In the genomic region with DNA sequence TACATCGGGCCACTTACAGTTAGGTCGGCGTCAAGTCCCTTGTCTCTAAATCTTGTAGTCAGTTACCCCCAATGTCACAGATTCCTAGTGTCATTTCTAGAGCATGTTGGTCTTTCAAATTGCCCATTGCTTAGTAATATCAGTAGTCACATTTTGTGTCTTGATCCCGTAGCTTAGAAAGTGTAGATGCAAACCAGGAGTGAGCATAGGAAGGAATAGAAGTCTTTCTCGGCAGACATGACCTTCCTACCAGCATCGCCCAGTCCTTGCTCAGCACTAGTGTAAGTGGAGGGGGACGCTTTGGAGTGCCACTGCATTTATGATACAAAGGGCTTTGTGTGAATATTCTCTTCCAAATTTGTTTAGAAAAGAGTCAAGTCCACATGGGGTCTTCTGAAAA, we compare ENCODE assay signal across 18 mouse cellular contexts.
A peak's percentile ranks its signal among the peaks of the same experiment; 100 is the strongest.
DNase-seq lines count a peak whose midpoint lies in the region; ATAC-seq and TF ChIP-seq lines count a peak whose summit lies in the region.
"Had no signal": no experiment of that assay in that cellular context is flagged by ENCODE, and none has a peak within 500 bp of the region (broad histone marks: within the 10 kb centered on the region; RNA-seq: fewer than 3 reads in every experiment).

No protein-coding gene starts in this region.

- DNase-seq in forebrain, embryonic 11.5 days (ENCODE audit: low spot score), result no peak
- DNase-seq in heart, adult 9 months (ENCODE audit: low spot score in 2 of 2), result no peak
- DNase-seq in limb, embryonic 11.5 days (ENCODE audit: low spot score), result peak; percentile 11
- DNase-seq in limb, embryonic 10.5 days (ENCODE audit: low spot score), result no peak
- DNase-seq in thymus, adult 2 months, result no peak
- DNase-seq: adrenal gland, adult 8-10 months; kidney, adult 9 months; kidney, postnatal 36 days; lung, postnatal 10 days; thymus, postnatal 14 days had no signal

- no peak for ATAC-seq in forebrain, embryonic 13.5 days
- ATAC-seq in forebrain, embryonic 11.5 days (replicated peaks; ENCODE audit: low FRiP score), result no peak
- no peak for ATAC-seq in heart, embryonic 14.5 days (ENCODE audit: insufficient number of reproducible peaks, insufficient read depth, low FRiP score, low read depth)
- ATAC-seq in limb, embryonic 11.5 days (ENCODE audit: insufficient number of reproducible peaks, low FRiP score, low TSS enrichment, low read depth), result no peak
- no peak for ATAC-seq in forebrain, embryonic 16.5 days
- ATAC-seq: midbrain, embryonic 16.5 days had no signal

- no peak for TF ChIP-seq POLR2A in thymus, adult 2 months (IDR thresholded peaks at IDR 0.05; ENCODE audit: control insufficient read depth, extremely low read depth, insufficient read depth, low read length, poor library complexity)

- peaks cover 26% of the 10 kb centered on the region for H3K4me1 ChIP-seq in forebrain, embryonic 13.5 days
- H3K4me1 ChIP-seq in forebrain, embryonic 11.5 days (replicated peaks; ENCODE audit: control insufficient read depth, insufficient read depth, low read length), result peaks cover 2% of the 10 kb centered on the region; the same call in 1 of the 2 replicates
- peaks cover 0 to 10% of the 10 kb centered on the region in 2 experiments; a peak in 1 of 4 replicates for H3K4me1 ChIP-seq in heart, embryonic 14.5 days (ENCODE audit: control insufficient read depth in 2 of 2, insufficient read depth in 2 of 2, low read length in 2 of 2)
- 0 out of 2 replicates have a peak, but pooled peaks cover under 1% of the 10 kb centered on the region for H3K4me1 ChIP-seq in limb, embryonic 11.5 days (ENCODE audit: control insufficient read depth, insufficient read depth, low read length)
- peaks cover 20% of the 10 kb centered on the region for H3K4me1 ChIP-seq in limb, embryonic 10.5 days
- peaks cover under 1% of the 10 kb centered on the region; the same call in 1 of the 2 replicates for H3K4me1 ChIP-seq in forebrain, embryonic 16.5 days (replicated peaks; ENCODE audit: control insufficient read depth, insufficient read depth, low read length)
- peaks cover 8% of the 10 kb centered on the region; the same call in 1 of the 2 replicates for H3K4me1 ChIP-seq in thymus, adult 2 months (replicated peaks; ENCODE audit: control insufficient read depth, insufficient read depth, low read length)

- peaks cover 23% of the 10 kb centered on the region; the same call in 1 of the 2 replicates for H3K36me3 ChIP-seq in forebrain, embryonic 13.5 days (ENCODE audit: poor library complexity, severe bottlenecking)
- H3K36me3 ChIP-seq in forebrain, embryonic 11.5 days (ENCODE audit: control insufficient read depth, insufficient read depth, low read length), result no peaks in the 10 kb centered on the region
- 0 out of 2 replicates have a peak, but pooled peaks cover 6% of the 10 kb centered on the region for H3K36me3 ChIP-seq in heart, embryonic 14.5 days (ENCODE audit: control insufficient read depth, insufficient read depth, low read length)
- H3K36me3 ChIP-seq in limb, embryonic 11.5 days (ENCODE audit: control insufficient read depth, insufficient read depth, low read length), result no peaks in the 10 kb centered on the region
- H3K36me3 ChIP-seq in limb, embryonic 10.5 days, result no peaks in the 10 kb centered on the region
- no peaks in the 10 kb centered on the region for H3K36me3 ChIP-seq in forebrain, embryonic 16.5 days (ENCODE audit: control insufficient read depth, insufficient read depth)
- no peaks in the 10 kb centered on the region for H3K36me3 ChIP-seq in thymus, adult 2 months (ENCODE audit: control insufficient read depth, insufficient read depth, low read length)
- H3K36me3 ChIP-seq: heart, embryonic 15.5 days; limb, embryonic 15.5 days; stomach, embryonic 15.5 days had no signal

- peak overlapping the region; percentile 40; the same call in 1 of the 2 replicates for H3K27ac ChIP-seq in forebrain, embryonic 13.5 days
- no peak overlapping the region for H3K27ac ChIP-seq in forebrain, embryonic 11.5 days (ENCODE audit: low read depth, low read length)
- H3K27ac ChIP-seq in heart, embryonic 14.5 days (replicated peaks in 1 of 2; ENCODE audit: control insufficient read depth in 1 of 2, insufficient read depth in 1 of 2, low read depth in 2 of 2, low read length in 2 of 2), result peak overlapping the region in 1 of 2 experiments; percentile 19; a peak in 1 of 4 replicates
- no peak overlapping the region for H3K27ac ChIP-seq in limb, embryonic 11.5 days (replicated peaks; ENCODE audit: low read depth, low read length)
- no peak overlapping the region for H3K27ac ChIP-seq in limb, embryonic 10.5 days
- peak overlapping the region; percentile 13 for H3K27ac ChIP-seq in forebrain, embryonic 16.5 days (ENCODE audit: low read length)
- H3K27ac ChIP-seq in thymus, adult 2 months (ENCODE audit: control insufficient read depth, insufficient read depth, low read length), result no peak overlapping the region
- H3K27ac ChIP-seq: heart, embryonic 15.5 days; limb, embryonic 15.5 days; stomach, embryonic 15.5 days had no signal

- 76% methylated on average over 7 of the region's 7 CpGs for WGBS in forebrain, embryonic 13.5 days
- WGBS in forebrain, embryonic 11.5 days, result 79% methylated on average over 7 of the region's 7 CpGs
- WGBS in heart, embryonic 14.5 days, result 34% methylated on average over 7 of the region's 7 CpGs
- 84% methylated on average over 7 of the region's 7 CpGs for WGBS in limb, embryonic 11.5 days
- 82% methylated on average over 7 of the region's 7 CpGs for WGBS in limb, embryonic 10.5 days
- WGBS in forebrain, embryonic 16.5 days, result 69% methylated on average over 7 of the region's 7 CpGs
- 90% methylated on average over 7 of the region's 7 CpGs for WGBS in thymus, adult 2 months

- TF ChIP-seq CTCF in thymus, adult 2 months (IDR thresholded peaks at IDR 0.05; ENCODE audit: borderline replicate concordance, control insufficient read depth, extremely low read depth, insufficient read depth, low read length, poor library complexity), result no peak

- no peak overlapping the region for H3K4me3 ChIP-seq in forebrain, embryonic 13.5 days
- H3K4me3 ChIP-seq in forebrain, embryonic 11.5 days (ENCODE audit: low read depth, low read length), result no peak overlapping the region
- no peak overlapping the region for H3K4me3 ChIP-seq in heart, embryonic 14.5 days (ENCODE audit: control insufficient read depth in 1 of 2, insufficient read depth in 1 of 2, low read depth in 1 of 2, low read length in 2 of 2)
- H3K4me3 ChIP-seq in limb, embryonic 11.5 days (ENCODE audit: low read depth, low read length), result no peak overlapping the region
- H3K4me3 ChIP-seq in limb, embryonic 10.5 days, result no peak overlapping the region
- no peak overlapping the region; the same call in 1 of the 2 replicates for H3K4me3 ChIP-seq in forebrain, embryonic 16.5 days (replicated peaks; ENCODE audit: low read length)
- H3K4me3 ChIP-seq in thymus, adult 2 months (ENCODE audit: control insufficient read depth, insufficient read depth, low read length), result no peak overlapping the region
- H3K4me3 ChIP-seq: erythroblast, embryonic 14.5 days; heart, embryonic 15.5 days; limb, embryonic 15.5 days; stomach, embryonic 15.5 days had no signal

- no peak overlapping the region for H3K4me2 ChIP-seq in forebrain, embryonic 13.5 days
- no peak overlapping the region for H3K4me2 ChIP-seq in forebrain, embryonic 11.5 days (ENCODE audit: low read depth, low read length, severe bottlenecking)
- H3K4me2 ChIP-seq in heart, embryonic 14.5 days (ENCODE audit: low read length), result peak overlapping the region; percentile 22; the same call in 1 of the 2 replicates
- no peak overlapping the region for H3K4me2 ChIP-seq in limb, embryonic 11.5 days (ENCODE audit: low read depth, severe bottlenecking)
- peak overlapping the region; percentile 5 for H3K4me2 ChIP-seq in forebrain, embryonic 16.5 days (ENCODE audit: low read length)
- H3K4me2 ChIP-seq: heart, embryonic 15.5 days; limb, embryonic 15.5 days; stomach, embryonic 15.5 days had no signal

- H3K9ac ChIP-seq in forebrain, embryonic 13.5 days, result no peak overlapping the region
- H3K9ac ChIP-seq in forebrain, embryonic 11.5 days (ENCODE audit: low read length), result no peak overlapping the region
- peak overlapping the region; percentile 32; the same call in 1 of the 2 replicates for H3K9ac ChIP-seq in heart, embryonic 14.5 days (ENCODE audit: low read length)
- no peak overlapping the region for H3K9ac ChIP-seq in limb, embryonic 11.5 days (ENCODE audit: low read length)
- H3K9ac ChIP-seq in forebrain, embryonic 16.5 days (replicated peaks; ENCODE audit: low read depth, low read length), result 0 out of 2 replicates have a peak overlapping the region, but pooled peaks have one; percentile 9
- H3K9ac ChIP-seq: heart, embryonic 15.5 days; limb, embryonic 15.5 days; stomach, embryonic 15.5 days had no signal

- H3K27me3 ChIP-seq in forebrain, embryonic 13.5 days, result no peaks in the 10 kb centered on the region
- H3K27me3 ChIP-seq in forebrain, embryonic 11.5 days (ENCODE audit: control insufficient read depth, insufficient read depth, low read length), result no peaks in the 10 kb centered on the region
- no peaks in the 10 kb centered on the region for H3K27me3 ChIP-seq in heart, embryonic 14.5 days (ENCODE audit: control insufficient read depth, insufficient read depth, low read length)
- no peaks in the 10 kb centered on the region for H3K27me3 ChIP-seq in limb, embryonic 11.5 days (ENCODE audit: control insufficient read depth, insufficient read depth, low read length)
- no peaks in the 10 kb centered on the region for H3K27me3 ChIP-seq in limb, embryonic 10.5 days (ENCODE audit: low read depth, poor library complexity, severe bottlenecking)
- H3K27me3 ChIP-seq in forebrain, embryonic 16.5 days (replicated peaks; ENCODE audit: control insufficient read depth, insufficient read depth, low read length), result no peaks in the 10 kb centered on the region
- no peaks in the 10 kb centered on the region; the same call in 1 of the 2 replicates for H3K27me3 ChIP-seq in thymus, adult 2 months (ENCODE audit: control insufficient read depth, insufficient read depth, low read length)
- H3K27me3 ChIP-seq: heart, embryonic 15.5 days; limb, embryonic 15.5 days; stomach, embryonic 15.5 days had no signal

- no peaks in the 10 kb centered on the region for H3K9me3 ChIP-seq in forebrain, embryonic 13.5 days (replicated peaks)
- no peaks in the 10 kb centered on the region for H3K9me3 ChIP-seq in forebrain, embryonic 11.5 days (ENCODE audit: control insufficient read depth, low read length)
- H3K9me3 ChIP-seq in heart, embryonic 14.5 days (ENCODE audit: control insufficient read depth, low read length), result no peaks in the 10 kb centered on the region
- no peaks in the 10 kb centered on the region for H3K9me3 ChIP-seq in limb, embryonic 11.5 days (ENCODE audit: control insufficient read depth, low read length)
- H3K9me3 ChIP-seq in limb, embryonic 10.5 days (replicated peaks), result no peaks in the 10 kb centered on the region
- no peaks in the 10 kb centered on the region for H3K9me3 ChIP-seq in forebrain, embryonic 16.5 days (ENCODE audit: control insufficient read depth, low read length)
- H3K9me3 ChIP-seq: heart, embryonic 15.5 days; limb, embryonic 15.5 days; stomach, embryonic 15.5 days had no signal

Comparison
In these comparisons a context has a peak if more than half of its experiments do, and no peak if none do; other contexts are left out.
1. H3K27ac ChIP-seq: peak in forebrain, embryonic 13.5 days (single experiment) and forebrain, embryonic 16.5 days (single experiment); none in forebrain, embryonic 11.5 days (single experiment), limb, embryonic 11.5 days (single experiment), limb, embryonic 10.5 days (single experiment) and thymus, adult 2 months (single experiment).
2. H3K4me2 ChIP-seq: peak in heart, embryonic 14.5 days (single experiment) and forebrain, embryonic 16.5 days (single experiment); none in forebrain, embryonic 13.5 days (single experiment), forebrain, embryonic 11.5 days (single experiment) and limb, embryonic 11.5 days (single experiment).
3. H3K9ac ChIP-seq: peak in heart, embryonic 14.5 days (single experiment) and forebrain, embryonic 16.5 days (single experiment); none in forebrain, embryonic 13.5 days (single experiment), forebrain, embryonic 11.5 days (single experiment) and limb, embryonic 11.5 days (single experiment).